Mouse (Mus musculus) megakaryocyte, embryonic 14.5 days (primary cell): ENCODE measurements around the gene Shc2.

Experiments used
- FLI1 ChIP-seq: IDR thresholded peaks from 2 replicates; pipeline ENCODE4 v1.6.1; 2012; ENCODE audit warnings: low read length, inconsistent platforms, mixed read lengths
- GATA1 ChIP-seq: IDR thresholded peaks from 3 replicates; pipeline ENCODE4 v1.6.1; 2012; ENCODE audit warnings: mixed read lengths, low read length, inconsistent platforms, borderline replicate concordance

DNA sequence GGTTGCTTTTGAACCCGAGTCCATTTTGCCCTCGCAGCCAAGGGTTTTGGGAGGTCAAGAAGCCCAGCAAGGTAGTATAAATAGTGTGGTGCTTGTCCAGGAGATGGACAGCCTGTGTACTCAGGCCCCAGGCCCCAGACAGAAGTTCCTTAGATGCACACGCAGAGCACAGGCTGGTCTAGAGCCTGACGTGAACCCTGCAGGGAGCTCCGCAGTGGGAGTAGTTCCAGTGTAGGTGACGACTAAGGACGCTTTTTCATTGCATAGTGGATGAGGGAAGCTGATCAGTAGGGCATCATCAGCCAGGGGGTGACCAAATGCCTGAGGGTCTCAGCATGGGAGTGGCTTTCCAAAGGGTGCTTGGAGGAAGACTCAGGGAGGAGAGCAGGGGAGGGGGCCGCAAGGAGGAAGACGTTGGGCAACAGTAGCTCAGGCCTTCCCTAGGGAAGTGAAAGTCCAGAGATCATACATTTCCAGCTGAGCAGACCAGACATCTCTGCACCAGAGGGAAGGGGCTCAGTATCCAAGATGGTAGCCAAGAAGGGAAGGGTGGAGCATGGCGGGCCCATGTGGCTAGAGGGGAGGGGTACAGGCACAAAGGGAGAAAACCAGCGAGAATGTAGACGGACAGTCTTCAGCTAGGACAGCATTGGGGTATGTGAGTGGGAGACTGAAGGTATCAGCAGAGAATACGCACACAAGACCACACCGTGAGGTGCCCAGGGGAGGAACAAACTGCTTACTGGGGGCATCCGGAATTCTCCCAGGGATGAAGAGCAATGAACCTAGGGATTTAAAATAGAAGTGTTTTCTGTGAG, 32.6 kb upstream of the Shc2 start:
- TF ChIP-seq GATA1 (no peak), FLI1 (no peak)
